Mouse (Mus musculus) Patski (cell line): ENCODE measurements around the gene Bcan. TPM values are rescaled to one million over a fixed set of nuclear protein-coding genes. Genes with fewer than 3 reads are reported as not detected.

Experiments
- ATAC-seq: fragments of 100-300 bp; one replicate; pipeline ENCODE4 v1.8.0; 2021
- CTCF ChIA-PET: fragments of 350-600 bp; sonication (Branson Sonifier 250); formaldehyde crosslinking; loops from one replicate; lab custom pipeline; 2022; ENCODE audit warnings: inconsistent platforms; lab: Charles Lee
- POLR2A ChIA-PET: fragments of 350-600 bp; sonication (Branson Sonifier 250); formaldehyde crosslinking; loops from one replicate; lab custom pipeline; 2022; ENCODE audit warnings: antibody characterized with exemption, inconsistent platforms; lab: Charles Lee
- DNase-seq: peaks from one replicate; pipeline ENCODE4 v3.0.0-alpha.2; 2011; ENCODE audit warnings: low read depth, low spot score
- H3K27me3 ChIP-seq: fragments of 371-371 bp; one replicate; pipeline ENCODE4 v1.5.1; 2021
- CTCF ChIP-seq: fragments of 100-300 bp; IDR thresholded peaks from one replicate; pipeline ENCODE4 v1.5.1; 2021
- in situ Hi-C: fragments of 300-500 bp; cut with MboI; formaldehyde crosslinking; loops from 3 replicates; pipeline ENCODE4 v1.11.1; 2018; ENCODE audit warnings: low pct_unique_long_range_greater_than_20kb, mixed read lengths
- polyA plus RNA-seq: library from polyadenylated mRNA; unstranded; gene quantifications from one replicate; pipeline ENCODE4 v1.2.3, GENCODE M21; 2021

Bcan gene
- polyA plus RNA-seq, 1 experiment from 2014 or later, result 0.28 TPM

DNA sequence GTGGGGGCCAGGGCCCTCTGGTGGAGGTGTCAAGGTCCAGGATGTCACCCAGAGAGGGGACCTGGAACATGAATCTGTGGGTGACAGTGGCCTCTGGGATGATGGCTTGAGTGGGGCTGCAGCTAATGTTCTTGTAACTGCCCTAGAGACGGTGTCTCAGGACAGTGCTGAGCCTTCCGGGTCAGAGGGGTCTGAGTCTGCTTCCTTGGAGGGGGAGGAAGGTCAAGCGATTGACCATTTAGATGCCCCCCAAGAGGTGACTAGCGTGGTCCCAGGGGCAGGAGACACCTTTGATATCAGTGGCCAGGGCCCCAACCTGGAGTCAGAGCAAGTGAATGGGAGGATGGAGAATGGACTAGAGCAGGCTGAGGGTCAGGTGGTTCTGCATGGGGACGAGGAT is 20.5 kb downstream of the Bcan start:
- POLR2A ChIA-PET, result interaction anchor here (9.4 kb wide), 1 partner anchor 7 kb away, joined by 96 read pairs; the partner anchor contains the start of gene Nes
- no peak for TF ChIP-seq CTCF
- in situ Hi-C loops, result no loop called here
- H3K27me3 ChIP-seq, result no peaks in the 10 kb centered on the region
- no peak for ATAC-seq
- CTCF ChIA-PET, result interaction anchor here (18.5 kb wide), 1 partner anchor 13 kb away, joined by 437 read pairs; the partner anchor contains the start of gene Nes
- DNase-seq, result no peak

DNA sequence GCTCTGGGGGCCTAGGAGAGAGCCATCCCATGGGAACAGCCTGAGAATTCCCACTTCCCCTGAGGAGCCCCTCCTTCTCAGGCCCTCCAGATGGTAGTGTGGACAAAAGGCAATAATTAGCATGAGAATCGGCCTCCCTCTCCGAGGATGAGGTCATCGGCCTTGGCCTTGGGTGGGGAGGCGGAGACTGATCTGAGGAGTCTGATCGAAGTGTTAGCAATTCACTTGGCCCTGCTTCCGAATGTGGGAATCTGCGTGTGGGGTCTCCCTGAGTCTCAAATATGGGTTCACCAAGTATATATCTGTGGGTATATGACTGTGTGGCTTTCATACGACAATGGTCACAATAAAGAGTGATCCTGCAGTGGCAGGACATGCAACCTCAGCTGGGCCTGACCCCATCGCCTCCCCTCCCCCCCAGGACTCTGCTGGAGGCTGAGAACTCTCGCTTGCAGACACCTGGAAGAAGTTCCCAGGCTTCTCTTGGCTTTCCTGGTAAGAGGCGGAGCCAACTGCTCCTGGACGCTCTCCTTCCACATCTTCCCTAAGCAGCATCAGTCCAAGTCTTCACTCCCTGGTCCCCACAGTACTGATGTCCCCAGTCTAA is 25.5 kb downstream of the Bcan start:
- no peak for DNase-seq
- in situ Hi-C loops, result no loop called here
- POLR2A ChIA-PET, result interaction anchor here (6.8 kb wide), 1 partner anchor 10 kb away, joined by 96 read pairs; no protein-coding TSS in a partner anchor
- H3K27me3 ChIP-seq, result no peaks in the 10 kb centered on the region
- no peak for ATAC-seq
- CTCF ChIA-PET, result interaction anchor here (0.9 to 18.9 kb wide), 3 partner anchors 12 to 38 kb away, joined by 3 to 437 read pairs (median 63); no protein-coding TSS in a partner anchor
- TF ChIP-seq CTCF, result no peak

DNA sequence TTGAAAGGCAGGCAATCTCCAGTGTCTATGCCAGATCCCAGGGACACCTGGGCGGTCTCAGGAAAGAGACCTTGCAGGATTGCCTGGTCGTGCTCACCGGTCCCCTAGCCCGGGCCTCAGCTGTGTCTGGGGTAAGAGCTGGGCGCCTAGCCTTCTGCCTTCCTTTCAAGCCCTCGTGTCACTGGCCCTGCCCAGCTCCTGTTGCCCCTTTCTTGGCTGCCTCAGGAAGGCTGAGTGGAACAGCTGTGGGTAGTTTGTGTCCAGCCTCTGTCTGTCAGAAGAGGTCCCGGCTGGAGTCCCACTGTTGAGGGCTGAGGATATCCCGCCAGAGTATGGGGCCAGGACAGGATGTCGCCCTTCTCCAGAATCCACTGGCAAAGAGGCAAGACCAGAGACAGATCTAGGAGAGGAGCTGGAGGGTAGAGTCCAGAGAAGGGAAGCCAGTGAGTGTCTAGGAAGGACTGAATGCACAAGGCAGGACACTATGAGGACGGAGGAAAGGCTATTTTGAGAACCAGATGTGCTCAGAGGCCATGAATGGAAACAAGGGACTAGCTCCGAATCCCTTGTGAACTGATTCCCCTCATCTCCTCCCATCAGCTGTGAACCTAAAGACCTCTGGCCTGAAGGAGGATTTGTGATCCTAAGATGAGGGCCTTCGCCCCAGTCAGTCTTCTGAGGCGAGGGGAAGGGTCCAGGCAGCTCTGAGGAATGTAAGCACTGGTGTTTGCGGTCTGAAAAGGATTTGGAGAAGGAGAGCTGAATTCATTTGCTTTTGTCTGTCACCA is 26.2 kb downstream of the Bcan start:
- TF ChIP-seq CTCF, result no peak
- in situ Hi-C loops, result no loop called here
- DNase-seq, result no peak

DNA sequence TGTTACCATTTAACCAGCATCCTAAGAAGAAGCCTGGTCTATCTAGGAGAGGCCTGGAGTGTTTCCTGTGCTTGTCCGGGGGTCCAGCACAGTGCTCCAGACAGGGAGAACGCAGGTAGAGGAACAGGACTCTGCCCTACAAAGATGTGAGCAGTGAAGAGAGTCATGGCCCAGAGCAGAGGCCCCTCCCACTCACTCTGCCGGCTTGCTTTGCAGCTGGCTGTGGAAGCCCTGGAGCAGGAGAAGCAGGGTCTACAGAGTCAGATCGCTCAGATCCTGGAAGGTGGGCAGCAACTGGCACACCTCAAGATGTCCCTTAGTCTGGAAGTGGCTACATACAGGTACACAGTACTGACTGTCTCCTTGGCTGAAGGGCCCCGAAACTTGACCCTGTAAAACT is 27.3 kb downstream of the Bcan start:
- ChIA-PET CTCF (interaction anchor here (1.9 to 18.9 kb wide), 3 partner anchors 12 to 97 kb away, joined by 6 to 437 read pairs (median 63); no protein-coding TSS in a partner anchor), POLR2A (interaction anchor here (6.8 kb wide), 1 partner anchor 11 kb away, joined by 96 read pairs; no protein-coding TSS in a partner anchor)
- no peak for ATAC-seq
- DNase-seq, result no peak
- in situ Hi-C loops, result no loop called here
- no peaks in the 10 kb centered on the region for H3K27me3 ChIP-seq
- TF ChIP-seq CTCF, result no peak

More for the DNA sequence above, 26.2 kb downstream of the Bcan start:
- CTCF ChIA-PET, result interaction anchor here (0.9 to 18.9 kb wide), 3 partner anchors 13 to 38 kb away, joined by 3 to 437 read pairs (median 63); no protein-coding TSS in a partner anchor
- no peaks in the 10 kb centered on the region for H3K27me3 ChIP-seq
- POLR2A ChIA-PET, result interaction anchor here (6.8 kb wide), 1 partner anchor 10 kb away, joined by 96 read pairs; no protein-coding TSS in a partner anchor
- ATAC-seq, result no peak

DNA sequence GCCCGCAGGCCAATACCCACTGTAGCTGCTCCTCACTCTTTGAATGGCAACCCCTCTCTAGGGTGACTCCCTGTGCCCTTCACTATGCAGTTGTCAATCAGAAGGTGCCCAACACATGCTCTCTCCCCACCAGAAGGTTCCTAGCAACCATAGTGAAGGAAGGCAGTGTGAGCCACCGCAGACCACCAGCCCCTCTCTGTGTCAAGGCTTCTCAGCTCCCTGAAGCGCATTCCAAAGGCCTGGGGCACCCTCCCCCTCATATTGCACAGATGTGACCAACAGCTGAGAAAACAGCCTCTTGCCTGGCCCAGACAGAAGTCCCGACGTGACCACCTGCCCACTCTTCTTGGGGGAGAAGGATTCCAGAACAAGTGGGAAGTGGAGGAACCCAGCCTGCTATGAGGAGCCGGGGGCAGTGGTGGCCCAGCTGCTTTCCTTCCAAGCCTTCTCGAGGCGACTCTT is 27.8 kb downstream of the Bcan start:
- CTCF ChIA-PET, result interaction anchor here (1.4 to 18.9 kb wide), 6 partner anchors 12 to 201 kb away, joined by 3 to 437 read pairs (median 22); no protein-coding TSS in a partner anchor
- no peak for DNase-seq
- in situ Hi-C loops, result no loop called here

DNA sequence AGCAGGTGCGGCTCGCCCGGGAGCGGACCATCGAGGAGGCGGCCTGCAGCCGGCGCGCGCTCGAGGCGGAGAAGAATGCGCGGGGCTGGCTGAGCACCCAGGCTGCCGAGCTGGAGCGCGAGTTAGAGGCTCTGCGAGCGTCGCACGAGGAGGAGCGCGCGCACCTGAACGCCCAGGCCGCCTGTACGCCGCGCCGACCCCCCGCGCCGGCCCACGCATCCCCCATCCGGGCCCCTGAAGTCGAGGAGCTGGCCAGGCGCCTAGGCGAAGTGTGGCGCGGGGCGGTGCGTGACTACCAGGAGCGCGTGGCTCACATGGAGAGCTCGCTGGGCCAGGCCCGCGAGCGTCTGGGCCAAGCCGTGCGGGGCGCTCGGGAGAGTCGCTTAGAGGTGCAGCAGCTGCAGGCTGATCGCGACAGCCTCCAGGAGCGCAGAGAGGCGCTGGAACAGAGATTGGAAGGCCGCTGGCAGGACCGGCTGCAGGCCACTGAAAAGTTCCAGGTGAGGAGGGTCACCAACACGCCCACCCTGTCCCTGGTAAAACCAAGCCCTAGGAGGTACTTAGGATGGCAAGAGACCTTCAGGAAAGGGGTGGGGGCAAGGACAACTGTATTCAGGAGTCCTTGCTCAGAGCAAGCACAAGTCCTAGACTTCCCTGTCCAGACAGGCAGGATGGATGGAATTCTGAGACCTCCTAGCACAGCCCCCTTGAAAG is 28.4 kb downstream of the Bcan start:
- H3K27me3 ChIP-seq, result no peaks in the 10 kb centered on the region
- POLR2A ChIA-PET, result interaction anchor here (1.2 to 6.8 kb wide), 3 partner anchors 12 to 36 kb away, joined by 3 to 96 read pairs (median 7); no protein-coding TSS in a partner anchor
- ATAC-seq (peak; percentile 17), DNase-seq (no peak)
- CTCF ChIA-PET, result interaction anchor here (1.0 to 18.9 kb wide), 11 partner anchors 11 to 201 kb away, joined by 3 to 437 read pairs (median 7); no protein-coding TSS in a partner anchor
- in situ Hi-C loops, result no loop called here
- TF ChIP-seq CTCF, result no peak

More for the DNA sequence above, 27.8 kb downstream of the Bcan start:
- H3K27me3 ChIP-seq, result no peaks in the 10 kb centered on the region
- ATAC-seq, result no peak
- no peak for TF ChIP-seq CTCF
- POLR2A ChIA-PET, result interaction anchor here (6.8 kb wide), 1 partner anchor 12 kb away, joined by 96 read pairs; no protein-coding TSS in a partner anchor

DNA sequence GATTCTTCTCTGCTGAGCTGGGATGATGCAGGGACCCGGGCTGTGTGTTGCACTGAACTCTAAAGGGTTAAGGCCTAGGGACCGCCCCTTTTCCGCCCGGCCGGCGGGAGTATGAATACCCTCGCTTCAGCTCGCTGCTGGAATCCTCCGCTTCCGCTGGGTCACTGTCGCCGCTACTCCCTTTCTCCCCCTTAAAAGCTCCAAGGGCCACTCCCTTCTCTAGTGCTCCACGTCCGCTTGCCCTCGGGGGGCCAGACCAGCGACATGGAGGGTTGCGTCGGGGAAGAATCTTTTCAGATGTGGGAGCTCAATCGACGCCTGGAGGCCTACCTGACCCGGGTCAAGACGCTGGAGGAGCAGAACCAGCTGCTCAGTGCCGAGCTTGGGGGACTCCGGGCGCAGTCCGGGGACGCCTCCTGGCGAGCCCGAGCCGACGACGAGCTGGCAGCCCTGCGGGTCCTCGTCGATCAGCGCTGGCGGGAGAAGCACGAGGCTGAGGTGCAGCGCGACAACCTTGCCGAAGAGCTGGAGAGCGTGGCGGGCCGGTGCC is 29.0 kb downstream of the Bcan start, which contains the start of gene Nes:
Nes (plus strand) TSS at position 140 of the 550 bp plus-strand sequence.
- in situ Hi-C loops, result no loop called here
- POLR2A ChIA-PET, result interaction anchor here (1.2 to 6.8 kb wide), 4 partner anchors 10 to 35 kb away, joined by 3 to 96 read pairs (median 6); no protein-coding TSS in a partner anchor
- DNase-seq (no peak), ATAC-seq (peak; percentile 65)
- CTCF ChIA-PET, result interaction anchor here (1.0 to 18.9 kb wide), 16 partner anchors 10 to 200 kb away, joined by 3 to 437 read pairs (median 6); no protein-coding TSS in a partner anchor
- no peaks in the 10 kb centered on the region for H3K27me3 ChIP-seq
- no peak for TF ChIP-seq CTCF

DNA sequence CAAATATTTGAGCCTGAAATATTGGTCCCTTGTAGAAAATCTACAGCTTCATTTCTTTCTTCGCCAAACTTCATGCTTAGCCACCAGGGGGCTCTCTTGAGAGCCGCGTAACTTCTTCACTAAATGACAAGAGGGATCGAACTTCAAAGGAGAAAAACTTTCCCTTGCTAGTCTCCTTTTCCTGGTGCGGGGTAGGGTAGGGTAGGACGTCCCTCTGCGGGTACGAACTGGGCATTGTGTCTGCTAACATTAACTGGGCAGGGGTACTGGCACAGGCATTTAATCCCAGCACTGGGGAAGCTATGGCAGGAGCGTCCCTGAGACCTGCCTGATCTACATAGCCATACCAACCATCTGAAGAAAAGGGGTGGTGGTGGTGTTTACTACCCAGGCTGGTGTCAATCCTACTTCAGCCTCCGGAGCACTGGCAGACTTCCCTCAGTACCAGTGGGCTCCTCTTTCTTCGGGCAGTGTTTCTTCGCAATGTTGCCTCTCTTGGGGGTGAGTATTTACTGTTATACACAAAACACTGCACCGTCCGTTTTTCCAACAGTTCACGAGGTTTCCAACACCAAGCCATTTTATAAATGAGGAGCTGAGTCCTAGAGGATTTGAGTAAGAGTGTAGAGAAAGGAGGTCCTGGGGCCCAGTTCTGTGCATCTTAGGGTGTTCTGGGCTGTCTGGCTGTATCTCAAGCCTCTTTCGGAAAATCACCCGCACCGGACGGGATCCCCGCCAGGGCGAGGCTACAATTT is 29.7 kb downstream of the Bcan start:
- no peak for DNase-seq
- in situ Hi-C loops, result no loop called here
- no peak for TF ChIP-seq CTCF
- ChIA-PET CTCF (interaction anchor here (0.8 to 18.9 kb wide), 20 partner anchors 10 to 199 kb away, joined by 3 to 437 read pairs (median 4); no protein-coding TSS in a partner anchor), POLR2A (interaction anchor here (0.6 to 6.8 kb wide), 5 partner anchors 10 to 36 kb away, joined by 3 to 96 read pairs (median 4); no protein-coding TSS in a partner anchor)
- ATAC-seq, result peak; percentile 18
- no peaks in the 10 kb centered on the region for H3K27me3 ChIP-seq
